Mouse (Mus musculus): ENCODE data around the gene Ctsh. TPM values are rescaled to one million over a fixed set of nuclear protein-coding genes. Genes with fewer than 3 reads are reported as not detected.
"Not testable (repeated sequence)": the region's sequence is repeated elsewhere in the genome, so short reads cannot be mapped to it uniquely, and the experiment has no call there.

Gene Ctsh
- polyA plus RNA-seq, 1 experiment from 2014 or later, result 23.3 TPM

DNA sequence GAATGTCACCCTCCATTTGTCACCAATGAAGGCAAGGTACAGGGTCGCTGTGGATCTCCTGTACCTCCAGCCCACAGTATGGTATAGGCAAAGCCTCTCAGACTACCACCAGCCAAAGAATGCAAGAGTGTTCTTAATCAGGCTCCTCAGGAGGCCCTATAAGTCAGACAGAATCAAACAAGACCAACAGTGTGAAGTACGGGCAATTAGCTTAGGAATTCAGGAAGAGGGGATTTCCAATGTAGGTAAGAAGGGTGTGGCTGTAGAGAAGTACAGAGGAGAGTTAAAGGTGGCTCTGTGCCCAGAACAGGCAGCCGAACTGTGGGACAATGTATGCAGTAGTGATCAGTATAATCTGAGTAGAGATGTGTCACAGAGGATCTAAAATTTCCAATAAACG, 17.6 kb upstream of the Ctsh start:
- H3K9ac ChIP-seq, result no peak overlapping the region
- no peak overlapping the region for H3K4me3 ChIP-seq
- no peak for ATAC-seq
- H3K36me3 ChIP-seq, result no peaks in the 10 kb centered on the region
- no peaks in the 10 kb centered on the region for H3K27me3 ChIP-seq (replicated peaks)
- no peak overlapping the region for H3K27ac ChIP-seq
- H3K9me3 ChIP-seq (replicated peaks), result no peaks in the 10 kb centered on the region
- no peaks in the 10 kb centered on the region for H3K4me1 ChIP-seq
- no peak overlapping the region for H3K4me2 ChIP-seq
- 57% methylated on average over 4 of the region's 4 CpGs for WGBS (ENCODE audit: insufficient replicate concordance)

DNA sequence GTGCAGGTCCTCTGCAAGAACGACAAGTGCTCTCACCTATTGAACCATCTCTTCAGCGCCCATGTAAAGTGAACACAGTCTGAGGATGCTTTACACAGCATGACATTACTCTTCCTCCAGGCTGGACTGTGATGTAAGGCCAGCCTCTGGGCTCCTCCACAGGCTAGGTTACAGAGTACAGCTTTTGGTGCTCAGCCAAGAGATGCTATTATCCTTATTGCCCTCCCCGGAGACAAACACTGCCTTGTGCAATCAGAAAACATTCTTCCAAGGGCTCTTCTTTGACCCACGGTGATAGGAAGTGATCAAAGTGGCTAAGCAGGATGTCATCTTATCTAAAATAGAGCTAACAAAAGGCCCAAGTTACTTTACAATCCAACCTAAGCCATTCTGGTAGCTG, 15.4 kb upstream of the Ctsh start:
- Histone ChIP-seq H3K27me3 (replicated peaks) (no peaks in the 10 kb centered on the region), H3K36me3 (no peaks in the 10 kb centered on the region), H3K27ac (no peak overlapping the region), H3K9ac (no peak overlapping the region), H3K4me3 (no peak overlapping the region), H3K4me2 (no peak overlapping the region), H3K4me1 (no peaks in the 10 kb centered on the region), H3K9me3 (replicated peaks) (no peaks in the 10 kb centered on the region)
- no peak for ATAC-seq
- WGBS (ENCODE audit: insufficient replicate concordance), result 51% methylated on average over 4 of the region's 4 CpGs

DNA sequence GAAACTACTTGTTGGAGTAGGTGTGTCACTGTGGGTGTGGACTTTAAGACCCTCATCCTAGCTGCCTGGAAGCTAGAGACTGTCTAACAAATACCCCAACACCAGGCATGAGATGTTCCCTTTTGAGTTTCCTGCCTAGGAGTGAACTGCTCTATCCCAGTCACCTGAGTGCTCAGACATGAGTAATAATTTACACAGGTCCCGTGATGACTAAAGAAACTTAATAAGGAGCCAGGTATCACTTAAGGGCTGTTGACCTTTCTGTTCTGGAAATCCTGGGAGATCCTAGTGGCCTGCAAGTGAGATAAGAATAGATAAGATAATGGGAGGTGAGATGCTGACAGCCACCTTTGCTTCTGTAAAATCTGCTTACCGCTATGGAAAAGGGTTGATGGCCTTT, 13.0 kb upstream of the Ctsh start:
- 0 out of 2 replicates have a peak, but pooled peaks cover 4% of the 10 kb centered on the region for H3K9me3 ChIP-seq (replicated peaks)
- no peak overlapping the region for H3K9ac ChIP-seq
- ATAC-seq, result no peak
- H3K36me3 ChIP-seq, result no peaks in the 10 kb centered on the region
- H3K4me2 ChIP-seq, result no peak overlapping the region
- H3K4me3 ChIP-seq, result no peak overlapping the region
- no peak overlapping the region for H3K27ac ChIP-seq
- no peaks in the 10 kb centered on the region for H3K4me1 ChIP-seq
- 49% methylated on average over 2 of the region's 2 CpGs for WGBS (ENCODE audit: insufficient replicate concordance)
- H3K27me3 ChIP-seq (replicated peaks), result no peaks in the 10 kb centered on the region

DNA sequence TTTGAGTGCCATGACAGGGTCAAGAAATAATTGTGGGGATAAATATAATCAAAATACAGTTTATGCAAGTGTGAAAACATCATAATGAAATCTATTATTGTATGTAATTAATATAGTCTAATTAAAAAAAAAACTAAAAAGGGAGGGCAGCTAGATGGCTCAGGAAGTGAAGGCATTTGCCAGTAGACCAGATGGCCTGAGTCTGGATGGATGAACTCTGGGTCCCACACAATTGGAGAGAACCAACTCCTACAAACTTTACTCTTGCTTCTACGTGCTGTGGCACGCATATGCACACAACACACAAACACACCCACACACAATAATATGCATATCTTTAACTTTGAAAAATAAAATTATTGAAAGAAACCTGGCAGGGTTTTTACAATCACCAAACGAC, 12.4 kb upstream of the Ctsh start:
- 77% methylated on average over 3 of the region's 3 CpGs for WGBS (ENCODE audit: insufficient replicate concordance)
- no peak overlapping the region for H3K9ac ChIP-seq
- 0 out of 2 replicates have a peak, but pooled peaks cover 4% of the 10 kb centered on the region for H3K9me3 ChIP-seq (replicated peaks)
- no peaks in the 10 kb centered on the region for H3K4me1 ChIP-seq
- no peak for ATAC-seq
- H3K36me3 ChIP-seq, result no peaks in the 10 kb centered on the region
- no peaks in the 10 kb centered on the region for H3K27me3 ChIP-seq (replicated peaks)
- no peak overlapping the region for H3K4me2 ChIP-seq
- H3K4me3 ChIP-seq, result no peak overlapping the region
- H3K27ac ChIP-seq, result no peak overlapping the region

DNA sequence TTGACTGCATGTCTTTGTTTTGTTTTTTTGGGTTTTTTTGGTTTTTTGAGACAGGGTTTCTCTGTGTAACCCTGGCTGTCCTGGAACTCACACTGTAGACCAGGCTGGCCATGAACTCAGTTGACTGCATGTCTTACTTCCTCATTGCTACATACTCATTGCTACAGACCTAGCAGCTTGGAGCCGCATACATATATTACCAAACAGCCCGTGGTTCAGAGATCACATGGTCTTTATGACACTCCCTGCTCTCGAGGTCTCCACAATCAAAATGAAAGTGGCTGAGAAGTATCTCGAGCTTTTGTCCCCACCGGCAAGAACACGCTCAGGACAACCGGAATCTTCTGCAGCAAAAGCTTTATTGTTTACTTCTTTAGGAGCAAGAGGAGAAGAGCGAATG, 11.0 kb upstream of the Ctsh start:
- not testable (repeated sequence) for H3K27ac ChIP-seq; H3K27me3 ChIP-seq (replicated peaks); H3K4me3 ChIP-seq; H3K36me3 ChIP-seq; H3K9ac ChIP-seq; H3K9me3 ChIP-seq (replicated peaks); H3K4me1 ChIP-seq; ATAC-seq; H3K4me2 ChIP-seq
- WGBS (ENCODE audit: insufficient replicate concordance), result 80% methylated on average over 8 of the region's 8 CpGs

DNA sequence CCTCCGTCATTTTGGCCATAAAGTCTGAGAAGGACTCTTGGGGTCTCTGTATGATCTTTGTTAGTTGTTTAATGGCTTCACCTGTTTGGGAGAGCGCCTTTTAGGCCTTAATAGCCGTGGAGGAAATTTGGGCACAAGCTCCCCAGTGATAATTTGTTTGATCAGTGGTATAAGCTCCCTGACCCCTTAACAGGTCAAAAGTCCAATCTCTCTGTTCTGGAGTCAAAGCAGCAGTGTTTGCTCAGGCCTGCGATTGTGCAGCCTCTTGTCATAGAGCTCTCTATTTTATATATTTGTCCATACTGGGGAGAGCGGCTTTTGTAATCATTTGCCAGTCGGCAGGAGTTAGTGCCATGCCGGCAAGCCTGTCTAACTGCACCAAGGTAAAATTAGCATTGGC, 8.8 kb upstream of the Ctsh start:
- no peak for ATAC-seq
- Histone ChIP-seq H3K27ac (no peak overlapping the region), H3K9me3 (replicated peaks) (0 out of 2 replicates have a peak, but pooled peaks cover 4% of the 10 kb centered on the region), H3K9ac (no peak overlapping the region), H3K4me2 (no peak overlapping the region), H3K4me3 (no peak overlapping the region), H3K36me3 (no peaks in the 10 kb centered on the region), H3K4me1 (no peaks in the 10 kb centered on the region), H3K27me3 (replicated peaks) (no peaks in the 10 kb centered on the region)
- WGBS (ENCODE audit: insufficient replicate concordance), result 71% methylated on average over 7 of the region's 7 CpGs

DNA sequence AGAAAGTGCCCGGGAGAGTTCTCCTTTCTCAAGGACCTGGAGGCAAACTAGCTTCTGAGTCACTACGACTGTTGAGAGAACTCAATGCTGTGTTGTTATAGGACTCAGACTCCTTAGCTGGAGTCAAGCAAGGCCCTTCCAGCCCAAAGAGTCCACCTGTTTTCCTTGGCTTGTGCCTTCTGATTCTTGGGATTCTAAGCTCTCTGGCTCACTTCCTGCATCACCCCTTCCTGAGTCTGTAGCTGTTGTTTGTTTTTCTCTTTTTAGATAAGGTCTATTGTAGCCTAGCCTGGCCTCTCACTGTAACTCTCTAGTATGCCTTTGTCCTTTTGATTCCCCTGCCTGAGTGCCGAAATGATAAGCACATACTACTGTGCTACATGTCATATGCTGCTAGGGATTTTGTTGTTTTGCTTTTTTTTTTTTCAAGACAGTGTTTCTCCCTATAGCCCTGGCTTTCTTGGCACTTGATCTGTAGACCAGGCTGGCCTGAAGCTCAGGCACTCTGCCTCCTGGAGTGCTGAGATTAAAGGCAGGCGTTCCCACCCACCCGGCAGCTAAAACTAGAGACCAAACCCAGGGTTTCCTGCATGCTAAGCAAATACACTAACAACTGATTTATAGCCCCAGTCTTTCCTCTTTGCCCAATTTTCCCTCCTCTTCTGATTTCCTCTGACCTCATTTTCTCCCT, 5.9 kb upstream of the Ctsh start:
- WGBS (ENCODE audit: insufficient replicate concordance), result 39% methylated on average over 5 of the region's 5 CpGs
- no peak overlapping the region for H3K9ac ChIP-seq
- no peak overlapping the region for H3K27ac ChIP-seq
- H3K27me3 ChIP-seq (replicated peaks), result no peaks in the 10 kb centered on the region
- ATAC-seq, result no peak
- H3K36me3 ChIP-seq, result no peaks in the 10 kb centered on the region
- H3K9me3 ChIP-seq (replicated peaks), result 0 out of 2 replicates have a peak, but pooled peaks cover 4% of the 10 kb centered on the region
- no peak overlapping the region for H3K4me3 ChIP-seq
- no peak overlapping the region for H3K4me2 ChIP-seq
- H3K4me1 ChIP-seq, result no peaks in the 10 kb centered on the region

DNA sequence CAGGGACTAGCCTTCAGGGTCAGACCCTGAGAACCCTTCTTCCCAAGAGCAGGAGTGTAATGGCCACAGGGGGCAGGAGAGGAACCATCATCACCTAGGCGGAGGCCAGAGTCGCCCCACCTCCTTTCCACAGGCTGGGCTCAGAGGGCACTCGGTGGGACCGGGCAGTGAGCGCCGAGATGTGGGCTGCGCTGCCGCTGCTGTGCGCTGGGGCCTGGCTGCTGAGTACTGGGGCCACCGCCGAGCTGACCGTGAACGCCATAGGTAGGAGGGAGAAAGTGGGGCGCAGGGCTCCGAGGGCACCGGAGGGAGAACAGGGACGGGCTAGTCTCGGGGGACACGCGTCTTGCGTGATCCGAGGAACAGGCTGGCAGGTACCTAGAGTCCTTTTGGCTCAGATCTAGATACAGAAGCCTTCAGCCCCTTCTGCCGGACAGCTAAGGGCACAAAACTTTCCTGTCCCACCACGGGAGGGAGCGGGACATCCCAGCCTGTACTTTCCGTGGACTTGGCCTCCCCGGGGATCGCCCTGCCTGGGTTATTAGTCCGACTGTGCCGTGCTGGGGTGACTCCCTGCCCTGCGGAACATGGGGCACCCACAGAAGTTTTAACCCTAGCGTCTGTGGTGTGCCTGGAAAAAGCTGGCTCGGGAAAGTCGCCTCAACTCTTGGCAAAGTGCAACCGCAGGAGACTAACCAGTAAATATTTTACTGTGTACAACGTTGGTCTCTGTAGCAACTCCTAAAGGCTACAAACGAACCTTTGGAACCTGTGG, 606 bp downstream of the Ctsh start:
- peaks cover 25% of the 10 kb centered on the region for H3K27me3 ChIP-seq (replicated peaks)
- no peaks in the 10 kb centered on the region for H3K36me3 ChIP-seq
- H3K4me3 ChIP-seq, result peak overlapping the region; percentile 40
- peak overlapping the region; percentile 62 for H3K4me2 ChIP-seq
- under 1% methylated on average over 37 of the region's 37 CpGs for WGBS (ENCODE audit: insufficient replicate concordance)
- ATAC-seq, result peak; percentile 79
- H3K9ac ChIP-seq, result peak overlapping the region; percentile 24
- peak overlapping the region; percentile 28; the same call in 1 of the 2 replicates for H3K27ac ChIP-seq
- H3K4me1 ChIP-seq, result no peaks in the 10 kb centered on the region
- H3K9me3 ChIP-seq (replicated peaks), result no peaks in the 10 kb centered on the region

DNA sequence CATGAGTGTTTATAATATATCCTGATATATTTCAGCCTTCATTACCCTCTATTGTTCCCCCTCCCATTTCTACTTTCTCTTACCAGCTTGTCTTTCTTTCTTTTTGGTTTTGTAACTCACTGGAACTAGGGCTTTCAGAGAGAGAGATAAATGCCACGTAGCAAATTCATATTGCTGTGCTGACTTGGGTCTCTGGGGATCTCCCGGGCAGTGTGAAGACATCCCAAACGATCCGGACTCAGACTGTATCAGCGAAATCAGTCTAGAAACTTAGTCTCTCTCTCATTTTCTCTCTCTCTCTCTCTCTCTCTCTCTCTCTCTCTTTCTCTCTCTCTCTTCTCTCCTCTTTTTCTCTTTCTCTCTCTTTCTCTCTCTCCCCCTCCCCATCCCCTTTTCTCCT, 1.5 kb downstream of the Ctsh start:
- H3K4me3 ChIP-seq, result peak overlapping the region; percentile 40; the same call in 1 of the 2 replicates
- H3K9me3 ChIP-seq (replicated peaks), result no peaks in the 10 kb centered on the region
- no peaks in the 10 kb centered on the region for H3K36me3 ChIP-seq
- peak overlapping the region; percentile 14; the same call in 1 of the 2 replicates for H3K4me2 ChIP-seq
- WGBS (ENCODE audit: insufficient replicate concordance), result 48% methylated on average over 5 of the region's 5 CpGs
- H3K9ac ChIP-seq, result no peak overlapping the region
- H3K27me3 ChIP-seq (replicated peaks), result peaks cover 25% of the 10 kb centered on the region
- no peaks in the 10 kb centered on the region for H3K4me1 ChIP-seq
- no peak for ATAC-seq
- H3K27ac ChIP-seq, result no peak overlapping the region

DNA sequence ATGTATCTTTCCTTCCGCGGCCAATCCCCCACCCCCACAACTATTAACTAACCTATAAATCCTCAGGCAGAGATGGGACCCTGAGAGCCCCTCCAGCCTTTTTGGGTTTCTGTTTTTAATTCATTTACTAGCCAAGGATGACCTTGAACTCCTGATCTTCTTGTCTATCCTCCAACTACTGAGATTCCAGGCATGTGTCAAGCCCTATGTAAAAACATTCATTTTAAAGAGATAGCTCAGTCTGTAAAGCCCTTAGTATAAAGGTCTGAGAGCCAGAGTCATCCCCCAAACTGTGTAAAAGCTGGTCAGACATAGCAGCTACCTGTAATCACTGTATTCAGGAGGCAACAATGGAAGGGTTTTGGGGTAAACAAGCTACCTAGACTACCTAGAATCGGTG, 2.0 kb downstream of the Ctsh start:
- Histone ChIP-seq H3K4me2 (no peak overlapping the region), H3K4me1 (no peaks in the 10 kb centered on the region), H3K9me3 (replicated peaks) (no peaks in the 10 kb centered on the region), H3K27me3 (replicated peaks) (peaks cover 25% of the 10 kb centered on the region), H3K4me3 (no peak overlapping the region), H3K9ac (no peak overlapping the region), H3K27ac (no peak overlapping the region), H3K36me3 (no peaks in the 10 kb centered on the region)
- no peak for ATAC-seq
- WGBS (ENCODE audit: insufficient replicate concordance), result 59% methylated on average over 3 of the region's 3 CpGs

DNA sequence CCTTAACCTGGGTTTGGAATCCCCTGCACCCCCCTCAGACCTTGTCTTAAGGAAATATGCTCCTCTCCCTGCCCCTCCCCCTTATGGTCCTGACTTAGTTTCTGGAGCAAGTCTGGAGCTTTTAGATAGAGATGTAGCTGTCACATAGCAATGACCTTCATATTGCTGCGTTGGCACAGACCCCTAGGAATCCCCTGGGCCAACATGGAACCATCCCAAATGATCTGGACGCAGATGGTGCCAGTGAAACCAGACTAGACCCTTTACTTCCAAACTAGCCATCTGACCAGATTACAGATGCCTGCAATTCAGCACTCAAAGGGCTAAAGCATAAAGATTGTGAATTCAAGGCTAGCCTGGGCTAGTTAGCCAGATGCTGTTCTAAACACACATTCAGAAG, 2.8 kb downstream of the Ctsh start:
- Histone ChIP-seq H3K27me3 (replicated peaks) (peaks cover 25% of the 10 kb centered on the region), H3K27ac (no peak overlapping the region), H3K4me3 (no peak overlapping the region), H3K9me3 (replicated peaks) (no peaks in the 10 kb centered on the region), H3K36me3 (no peaks in the 10 kb centered on the region), H3K4me2 (no peak overlapping the region), H3K4me1 (no peaks in the 10 kb centered on the region), H3K9ac (no peak overlapping the region)
- 47% methylated on average over 2 of the region's 2 CpGs for WGBS (ENCODE audit: insufficient replicate concordance)
- no peak for ATAC-seq

DNA sequence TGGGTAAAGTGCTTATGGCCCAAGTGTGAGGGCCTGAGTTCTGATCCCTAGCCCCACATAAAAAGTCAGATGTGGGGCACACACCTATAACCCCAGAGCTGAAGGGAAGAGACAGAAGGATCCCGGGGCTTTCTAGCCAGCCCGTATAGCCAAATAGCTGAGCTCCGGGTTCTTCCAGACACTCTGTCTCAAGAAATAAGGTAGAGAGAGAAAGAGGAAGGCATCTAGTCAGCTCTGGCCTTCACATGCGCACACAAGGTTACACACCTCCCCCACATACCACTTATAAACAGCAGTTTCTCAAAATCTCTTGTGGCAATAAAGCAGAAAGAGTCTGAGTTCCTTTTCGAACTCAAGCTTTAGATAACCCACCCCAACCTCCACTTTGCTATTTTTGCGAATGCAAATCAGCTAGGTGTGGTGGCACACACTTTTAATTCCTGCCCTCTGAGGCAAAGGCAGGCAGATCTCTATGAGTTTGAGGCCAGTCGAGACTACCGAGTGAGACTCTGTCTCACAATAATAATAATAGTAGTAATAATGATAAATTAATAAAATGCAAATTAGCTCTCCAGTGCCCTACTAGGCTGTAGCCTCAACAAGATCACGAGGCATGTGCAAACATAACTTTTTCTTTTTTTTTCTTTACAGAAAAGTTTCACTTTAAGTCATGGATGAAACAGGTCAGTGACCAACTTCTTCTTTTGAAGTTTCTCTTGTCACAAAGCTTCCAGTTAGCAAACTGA, 6.0 kb downstream of the Ctsh start:
- ATAC-seq, result no peak
- 53% methylated on average over 9 of the region's 9 CpGs for WGBS (ENCODE audit: insufficient replicate concordance)
- no peak overlapping the region for H3K9ac ChIP-seq
- no peaks in the 10 kb centered on the region for H3K4me1 ChIP-seq
- no peaks in the 10 kb centered on the region for H3K36me3 ChIP-seq
- no peak overlapping the region for H3K27ac ChIP-seq
- peaks cover 12% of the 10 kb centered on the region for H3K27me3 ChIP-seq (replicated peaks)
- no peak overlapping the region for H3K4me3 ChIP-seq
- no peaks in the 10 kb centered on the region for H3K9me3 ChIP-seq (replicated peaks)
- no peak overlapping the region for H3K4me2 ChIP-seq

All from liver, embryonic 12.5 days (tissue).